Mouse (Mus musculus): ENCODE measurements around the gene Maml2. TPM values are rescaled to one million over a fixed set of nuclear protein-coding genes. Genes with fewer than 3 reads are reported as not detected.
A peak's percentile ranks its signal among the peaks of the same experiment; 100 is the strongest.

Maml2 gene
- polyA plus RNA-seq, 1 experiment from 2014 or later, result 1.6 TPM

- no peak overlapping the region for H3K9ac ChIP-seq (replicated peaks)
- H3K4me1 ChIP-seq (ENCODE audit: insufficient read depth), result no peaks in the 10 kb centered on the region
- no peak for DNase-seq
- WGBS (ENCODE audit: insufficient replicate concordance), result 75% methylated on average over 5 of the region's 5 CpGs
- ATAC-seq, result no peak
- H3K27me3 ChIP-seq (ENCODE audit: insufficient read depth, low read length), result no peaks in the 10 kb centered on the region
- no peaks in the 10 kb centered on the region for H3K36me3 ChIP-seq (replicated peaks; ENCODE audit: insufficient read depth, low read length)
- H3K27ac ChIP-seq (ENCODE audit: low read depth), result no peak overlapping the region
- H3K9me3 ChIP-seq (ENCODE audit: low read length), result no peaks in the 10 kb centered on the region
- H3K4me3 ChIP-seq (ENCODE audit: low read depth, low read length), result no peak overlapping the region
- no peak overlapping the region for H3K4me2 ChIP-seq (ENCODE audit: low read depth, low read length)
- TF ChIP-seq EP300 (IDR thresholded peaks at IDR 0.05; ENCODE audit: low read depth) (no peak), CTCF (IDR thresholded peaks at IDR 0.05; ENCODE audit: low read depth) (no peak)
Measured at GRCm38 (mm10) chr9:13500045-13500444, 202.3 kb downstream of the Maml2 start.

- Histone ChIP-seq H3K9ac (replicated peaks) (no peak overlapping the region), H3K4me3 (ENCODE audit: low read depth, low read length) (no peak overlapping the region), H3K36me3 (replicated peaks; ENCODE audit: insufficient read depth, low read length) (no peaks in the 10 kb centered on the region), H3K4me2 (ENCODE audit: low read depth, low read length) (no peak overlapping the region), H3K4me1 (ENCODE audit: insufficient read depth) (no peaks in the 10 kb centered on the region), H3K27ac (ENCODE audit: low read depth) (no peak overlapping the region), H3K9me3 (ENCODE audit: low read length) (no peaks in the 10 kb centered on the region), H3K27me3 (ENCODE audit: insufficient read depth, low read length) (no peaks in the 10 kb centered on the region)
- 78% methylated on average over 4 of the region's 4 CpGs for WGBS (ENCODE audit: insufficient replicate concordance)
- TF ChIP-seq EP300 (IDR thresholded peaks at IDR 0.05; ENCODE audit: low read depth) (no peak), CTCF (IDR thresholded peaks at IDR 0.05; ENCODE audit: low read depth) (no peak)
- DNase-seq (no peak), ATAC-seq (no peak)
Measured at GRCm38 (mm10) chr9:13505024-13505423, 207.3 kb downstream of the Maml2 start.

- Histone ChIP-seq H3K27ac (ENCODE audit: low read depth) (no peak overlapping the region), H3K9me3 (ENCODE audit: low read length) (no peaks in the 10 kb centered on the region), H3K9ac (replicated peaks) (no peak overlapping the region), H3K4me3 (ENCODE audit: low read depth, low read length) (no peak overlapping the region), H3K36me3 (replicated peaks; ENCODE audit: insufficient read depth, low read length) (no peaks in the 10 kb centered on the region), H3K4me2 (ENCODE audit: low read depth, low read length) (no peak overlapping the region), H3K27me3 (ENCODE audit: insufficient read depth, low read length) (no peaks in the 10 kb centered on the region), H3K4me1 (ENCODE audit: insufficient read depth) (no peaks in the 10 kb centered on the region)
- no peak for ATAC-seq
- WGBS (ENCODE audit: insufficient replicate concordance), result 48% methylated on average over 6 of the region's 6 CpGs
- TF ChIP-seq EP300 (IDR thresholded peaks at IDR 0.05; ENCODE audit: low read depth) (no peak), CTCF (IDR thresholded peaks at IDR 0.05; ENCODE audit: low read depth) (no peak)
- DNase-seq, result no peak
Measured at GRCm38 (mm10) chr9:13506956-13507821, 209.4 kb downstream of the Maml2 start.

GRCm38 (mm10) chr9:13507822-13508188, 210.0 kb downstream of the Maml2 start:
- Histone ChIP-seq H3K4me2 (ENCODE audit: low read depth, low read length) (no peak overlapping the region), H3K4me1 (ENCODE audit: insufficient read depth) (no peaks in the 10 kb centered on the region), H3K9me3 (ENCODE audit: low read length) (no peaks in the 10 kb centered on the region), H3K9ac (replicated peaks) (no peak overlapping the region), H3K36me3 (replicated peaks; ENCODE audit: insufficient read depth, low read length) (no peaks in the 10 kb centered on the region), H3K27me3 (ENCODE audit: insufficient read depth, low read length) (no peaks in the 10 kb centered on the region), H3K27ac (ENCODE audit: low read depth) (no peak overlapping the region), H3K4me3 (ENCODE audit: low read depth, low read length) (no peak overlapping the region)
- DNase-seq (no peak), ATAC-seq (no peak)
- 75% methylated on average over 9 of the region's 9 CpGs for WGBS (ENCODE audit: insufficient replicate concordance)
- TF ChIP-seq EP300 (IDR thresholded peaks at IDR 0.05; ENCODE audit: low read depth) (no peak), CTCF (IDR thresholded peaks at IDR 0.05; ENCODE audit: low read depth) (no peak)

- TF ChIP-seq EP300 (IDR thresholded peaks at IDR 0.05; ENCODE audit: low read depth), result no peak
- no peak for TF ChIP-seq CTCF (IDR thresholded peaks at IDR 0.05; ENCODE audit: low read depth)
- 65% methylated on average over 6 of the region's 6 CpGs for WGBS (ENCODE audit: insufficient replicate concordance)
- H3K27ac ChIP-seq (ENCODE audit: low read depth), result no peak overlapping the region
- no peak for DNase-seq
- no peak overlapping the region for H3K9ac ChIP-seq (replicated peaks)
- no peaks in the 10 kb centered on the region for H3K27me3 ChIP-seq (ENCODE audit: insufficient read depth, low read length)
- no peaks in the 10 kb centered on the region for H3K4me1 ChIP-seq (ENCODE audit: insufficient read depth)
- no peaks in the 10 kb centered on the region for H3K36me3 ChIP-seq (replicated peaks; ENCODE audit: insufficient read depth, low read length)
- H3K9me3 ChIP-seq (ENCODE audit: low read length), result no peaks in the 10 kb centered on the region
- H3K4me2 ChIP-seq (ENCODE audit: low read depth, low read length), result no peak overlapping the region
- no peak overlapping the region for H3K4me3 ChIP-seq (ENCODE audit: low read depth, low read length)
- ATAC-seq, result peak; percentile 36; the same call in 1 of the 2 replicates
Measured at GRCm38 (mm10) chr9:13509751-13510150, 212.0 kb downstream of the Maml2 start.

- DNase-seq, result no peak
- 42% methylated on average over 5 of the region's 5 CpGs for WGBS (ENCODE audit: insufficient replicate concordance)
- H3K4me3 ChIP-seq (ENCODE audit: low read depth, low read length), result no peak overlapping the region
- ATAC-seq, result no peak
- no peaks in the 10 kb centered on the region for H3K9me3 ChIP-seq (ENCODE audit: low read length)
- no peaks in the 10 kb centered on the region for H3K27me3 ChIP-seq (ENCODE audit: insufficient read depth, low read length)
- no peaks in the 10 kb centered on the region for H3K4me1 ChIP-seq (ENCODE audit: insufficient read depth)
- no peak overlapping the region for H3K4me2 ChIP-seq (ENCODE audit: low read depth, low read length)
- TF ChIP-seq CTCF (IDR thresholded peaks at IDR 0.05; ENCODE audit: low read depth) (peak; percentile 33), EP300 (IDR thresholded peaks at IDR 0.05; ENCODE audit: low read depth) (no peak)
- H3K36me3 ChIP-seq (replicated peaks; ENCODE audit: insufficient read depth, low read length), result no peaks in the 10 kb centered on the region
- H3K9ac ChIP-seq (replicated peaks), result no peak overlapping the region
- H3K27ac ChIP-seq (ENCODE audit: low read depth), result no peak overlapping the region
Measured at GRCm38 (mm10) chr9:13510621-13511369, 213.0 kb downstream of the Maml2 start.
